ENCODE assay signal across 12 mouse cellular contexts in the genomic region with DNA sequence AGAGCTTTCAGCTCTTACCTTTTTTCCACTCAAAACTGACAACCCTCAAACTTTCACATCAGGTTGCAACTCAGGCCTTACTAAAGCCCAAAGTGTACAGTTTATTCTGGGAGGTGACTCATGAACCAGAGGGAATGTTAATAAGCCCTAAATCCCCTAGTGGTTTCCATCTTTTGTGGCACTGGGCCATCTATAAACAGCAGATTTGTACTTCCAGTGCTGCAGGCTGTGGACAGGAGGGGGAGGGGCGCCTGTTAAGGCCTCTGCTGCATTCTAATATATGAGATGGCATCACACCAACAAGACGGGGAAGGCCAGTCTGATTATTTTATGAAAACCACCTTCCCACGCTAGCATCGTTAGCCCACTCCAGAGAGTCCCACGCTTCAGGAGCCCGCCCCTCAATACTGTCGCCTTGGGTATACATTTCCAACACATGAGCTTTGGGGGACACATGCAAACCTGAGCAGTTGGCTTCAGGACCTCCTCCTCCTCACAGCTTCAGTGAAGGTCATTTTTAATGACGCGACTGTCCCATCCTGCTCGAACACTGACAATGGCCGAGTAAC. TPM values are rescaled to one million over a fixed set of nuclear protein-coding genes. Genes with fewer than 3 reads are reported as not detected.
DNase-seq lines count a peak whose midpoint lies in the region; ATAC-seq lines count a peak whose summit lies in the region.
"Had no signal": no experiment of that assay in that cellular context is flagged by ENCODE, and none has a peak within 500 bp of the region (broad histone marks: within the 10 kb centered on the region; RNA-seq: fewer than 3 reads in every experiment).

No protein-coding gene starts in this region.

- H3K27me3 ChIP-seq in heart, embryonic 11.5 days (ENCODE audit: control insufficient read depth, insufficient read depth, low read length) = no peaks in the 10 kb centered on the region
- no peaks in the 10 kb centered on the region for H3K27me3 ChIP-seq in forebrain, embryonic 15.5 days
- H3K27me3 ChIP-seq: CH12.LX; neural tube, embryonic 12.5 days had no signal

- H3K9me3 ChIP-seq in heart, embryonic 11.5 days (replicated peaks; ENCODE audit: control insufficient read depth, low read length) = no peaks in the 10 kb centered on the region
- no peaks in the 10 kb centered on the region for H3K9me3 ChIP-seq in forebrain, embryonic 15.5 days
- H3K9me3 ChIP-seq: neural tube, embryonic 12.5 days had no signal

- 82% methylated on average over 11 of the region's 11 CpGs for WGBS in heart, embryonic 11.5 days (ENCODE audit: insufficient replicate concordance)
- WGBS in forebrain, embryonic 15.5 days = 40% methylated on average over 11 of the region's 11 CpGs

- no peak for ATAC-seq in heart, embryonic 11.5 days (replicated peaks; ENCODE audit: insufficient number of reproducible peaks, low FRiP score, low TSS enrichment)
- peak; percentile 54 for ATAC-seq in forebrain, embryonic 15.5 days (replicated peaks)
- no peak for ATAC-seq in granulocyte monocyte progenitor cell, adult 5-6 weeks (replicated peaks; ENCODE audit: poor library complexity, severe bottlenecking)

- 0 out of 2 replicates have a peak overlapping the region, but pooled peaks have one; percentile 35 for H3K27ac ChIP-seq in heart, embryonic 11.5 days (ENCODE audit: low read depth, low read length)
- H3K27ac ChIP-seq in forebrain, embryonic 15.5 days (replicated peaks) = peak overlapping the region; percentile 6; the same call in 1 of the 2 replicates
- H3K27ac ChIP-seq: neural tube, embryonic 12.5 days had no signal

- H3K36me3 ChIP-seq in heart, embryonic 11.5 days (ENCODE audit: control insufficient read depth, insufficient read depth, low read length) = no peaks in the 10 kb centered on the region
- H3K36me3 ChIP-seq in forebrain, embryonic 15.5 days = no peaks in the 10 kb centered on the region
- H3K36me3 ChIP-seq: neural tube, embryonic 12.5 days had no signal

- DNase-seq in heart, adult 9 months (ENCODE audit: low spot score in 2 of 2) = no peak
- DNase-seq in 3134 (ENCODE audit: extremely low read depth, insufficient read length, low spot score) = peak; percentile 56
- DNase-seq in kidney, postnatal 14 days = peak; percentile 46
- DNase-seq in gastrocnemius, postnatal 25 days = no peak
- no peak for DNase-seq in layer of hippocampus, postnatal 36 days
- DNase-seq: adrenal gland, postnatal 14 days; liver had no signal

- H3K4me3 ChIP-seq in heart, embryonic 11.5 days (ENCODE audit: low read depth, low read length) = no peak overlapping the region
- H3K4me3 ChIP-seq in forebrain, embryonic 15.5 days = no peak overlapping the region
- H3K4me3 ChIP-seq: neural tube, embryonic 12.5 days had no signal

- H3K9ac ChIP-seq in heart, embryonic 11.5 days (ENCODE audit: low read depth, low read length) = no peak overlapping the region
- no peak overlapping the region for H3K9ac ChIP-seq in forebrain, embryonic 15.5 days (replicated peaks)
- H3K9ac ChIP-seq: neural tube, embryonic 12.5 days had no signal

- peaks cover 16% of the 10 kb centered on the region for H3K4me1 ChIP-seq in heart, embryonic 11.5 days (ENCODE audit: control insufficient read depth, insufficient read depth, low read length)
- peaks cover 44% of the 10 kb centered on the region for H3K4me1 ChIP-seq in forebrain, embryonic 15.5 days

- H3K4me2 ChIP-seq in heart, embryonic 11.5 days = no peak overlapping the region
- H3K4me2 ChIP-seq in forebrain, embryonic 15.5 days (replicated peaks) = no peak overlapping the region
- H3K4me2 ChIP-seq: neural tube, embryonic 12.5 days had no signal

RNA-seq across cellular contexts. Expression of gene Slc25a13, which starts 48.3 kb away (rescaled TPM):
- polyA plus RNA-seq in heart, embryonic 11.5 days (2014; fragmentation: Nextera tagmentation; extraction: Ambion mirVana) = 59.4 and 67.0 TPM in 2 replicates
- polyA plus RNA-seq in forebrain, embryonic 15.5 days (2015; fragmentation: Nextera tagmentation; extraction: Ambion mirVana) = 9.9 and 11.6 TPM in 2 replicates
- under 1 TPM; 0.56 to 0.64 TPM for total RNA-seq in gastrocnemius, postnatal 25 days (2021)
- 1 to 10 TPM; 2.7 to 5.4 TPM for total RNA-seq in layer of hippocampus, postnatal 36 days (2021)
- 25.5 and 25.8 TPM in 2 replicates for total RNA-seq in granulocyte monocyte progenitor cell, adult 5-6 weeks (2014; fragmentation: Nextera tagmentation)
- 31.6 and 46.0 TPM in 2 replicates for total RNA-seq in granulocyte monocyte progenitor cell, adult 5-6 weeks (2017)
- total RNA-seq: CH12.LX had no signal

Comparison
In these comparisons a context has a peak if more than half of its experiments do, and no peak if none do; other contexts are left out.
1. DNase-seq: peak in 3134 (single experiment) and kidney, postnatal 14 days (single experiment); none in heart, adult 9 months (0 of 2), gastrocnemius, postnatal 25 days (single experiment) and layer of hippocampus, postnatal 36 days (0 of 2).
2. RNA of gene Slc25a13, which starts 48.3 kb away (total RNA-seq): 25.5 to 46.0 TPM in granulocyte monocyte progenitor cell, adult 5-6 weeks; 2.7 to 5.4 TPM in layer of hippocampus, postnatal 36 days and 0.56 to 0.64 TPM in gastrocnemius, postnatal 25 days; every median in the first group is over 4 times any median in the second.